Mouse (Mus musculus): ENCODE results near the gene Srsf1.
"Not testable (repeated sequence)": the region's sequence is repeated elsewhere in the genome, so short reads cannot be mapped to it uniquely, and the experiment has no call there.

Gene Srsf1

GRCm38 (mm10) chr11:88044314-88044713, 2.9 kb upstream of the Srsf1 start:
- DNase-seq (ENCODE audit: low spot score), result no peak

GRCm38 (mm10) chr11:88045159-88045558, 2.0 kb upstream of the Srsf1 start:
- DNase-seq (ENCODE audit: low spot score), result not testable (repeated sequence)

GRCm38 (mm10) chr11:88045878-88046277, 1.3 kb upstream of the Srsf1 start:
- no peak for DNase-seq (ENCODE audit: low spot score)

- DNase-seq (ENCODE audit: low spot score), result no peak
Measured at GRCm38 (mm10) chr11:88046323-88046937, 743 bp upstream of the Srsf1 start.

GRCm38 (mm10) chr11:88047871-88048531, 828 bp downstream of the Srsf1 start:
- peak; percentile 64 for DNase-seq (ENCODE audit: low spot score)

- no peak for DNase-seq (ENCODE audit: low spot score)
Measured at GRCm38 (mm10) chr11:88048961-88049670, 1.9 kb downstream of the Srsf1 start.

- DNase-seq (ENCODE audit: low spot score), result no peak
Measured at GRCm38 (mm10) chr11:88049732-88050131, 2.6 kb downstream of the Srsf1 start.

GRCm38 (mm10) chr11:88052638-88053037, 5.5 kb downstream of the Srsf1 start:
- DNase-seq (ENCODE audit: low spot score), result no peak

GRCm38 (mm10) chr11:88053821-88054220, 6.6 kb downstream of the Srsf1 start:
- DNase-seq (ENCODE audit: low spot score), result no peak

- no peak for DNase-seq (ENCODE audit: low spot score)
Measured at GRCm38 (mm10) chr11:88054589-88054988, 7.4 kb downstream of the Srsf1 start.

- no peak for DNase-seq (ENCODE audit: low spot score)
Measured at GRCm38 (mm10) chr11:88055777-88056176, 8.6 kb downstream of the Srsf1 start.

GRCm38 (mm10) chr11:88057788-88058187, 10.6 kb downstream of the Srsf1 start:
- no peak for DNase-seq (ENCODE audit: low spot score)

GRCm38 (mm10) chr11:88059141-88059540, 12.0 kb downstream of the Srsf1 start:
- DNase-seq (ENCODE audit: low spot score), result no peak

GRCm38 (mm10) chr11:88061892-88062625, 14.9 kb downstream of the Srsf1 start:
- DNase-seq (ENCODE audit: low spot score), result no peak

- DNase-seq (ENCODE audit: low spot score), result no peak
Measured at GRCm38 (mm10) chr11:88065732-88066131, 18.6 kb downstream of the Srsf1 start.

- DNase-seq (ENCODE audit: low spot score), result no peak
Measured at GRCm38 (mm10) chr11:88067191-88067585, 20.0 kb downstream of the Srsf1 start.

GRCm38 (mm10) chr11:88067586-88068410, 20.6 kb downstream of the Srsf1 start, which contains the start of gene Vezf1:
TSS of gene Vezf1 (plus strand) at chr11:88068279.
- peak; percentile 60 for DNase-seq (ENCODE audit: low spot score)

- DNase-seq (ENCODE audit: low spot score), result peak; percentile 66
Measured at GRCm38 (mm10) chr11:88068411-88069245, 21.5 kb downstream of the Srsf1 start.

GRCm38 (mm10) chr11:88069246-88069570, 22.0 kb downstream of the Srsf1 start:
- no peak for DNase-seq (ENCODE audit: low spot score)

GRCm38 (mm10) chr11:88070392-88070791, 23.2 kb downstream of the Srsf1 start:
- DNase-seq (ENCODE audit: low spot score), result no peak

- no peak for DNase-seq (ENCODE audit: low spot score)
Measured at GRCm38 (mm10) chr11:88071113-88071512, 23.9 kb downstream of the Srsf1 start.

Measured in ovary, postnatal 10 days (tissue).